Mouse (Mus musculus) neural tube, embryonic 11.5 days (tissue): ENCODE data around the gene Sh3glb2. TPM values are rescaled to one million over a fixed set of nuclear protein-coding genes. Genes with fewer than 3 reads are reported as not detected.

Source experiments
- ATAC-seq: fragments of 200-750 bp; cut with Nextera tagmentation; 2 replicates; pipeline ENCODE4 v1.8.0; 2017; ENCODE audit warnings: moderate number of reproducible peaks, mild to moderate bottlenecking, moderate TSS enrichment, moderate library complexity; ENCODE audit not compliant: insufficient read depth, low FRiP score, low TSS enrichment
- DNase-seq: peaks from one replicate; pipeline ENCODE4 v3.0.0-alpha.2; 2015; ENCODE audit warnings: low spot score
- H3K27ac ChIP-seq: fragments of 300-500 bp; sonication (generic); 2 replicates; pipeline ENCODE4 v1.5.1; 2014; ENCODE audit warnings: low read depth, mild to moderate bottlenecking, low read length
- H3K27me3 ChIP-seq: fragments of 300-500 bp; sonication (generic); 2 replicates; pipeline ENCODE4 v1.6.1; 2014; ENCODE audit warnings: mild to moderate bottlenecking, low read length, mixed read lengths; ENCODE audit not compliant: control insufficient read depth, insufficient read depth
- H3K36me3 ChIP-seq: fragments of 300-500 bp; sonication (generic); 2 replicates; pipeline ENCODE4 v1.6.1; 2014; ENCODE audit warnings: mild to moderate bottlenecking, low read length, moderate library complexity, mixed read lengths; ENCODE audit not compliant: control insufficient read depth, insufficient read depth
- H3K4me1 ChIP-seq: fragments of 300-500 bp; sonication (generic); 2 replicates; pipeline ENCODE4 v1.6.1; 2014; ENCODE audit warnings: low read length, mixed read lengths; ENCODE audit not compliant: control insufficient read depth, insufficient read depth
- H3K4me2 ChIP-seq: fragments of 300-500 bp; sonication (generic); 2 replicates; pipeline ENCODE4 v1.6.1; 2014; ENCODE audit warnings: low read depth, mild to moderate bottlenecking, moderate library complexity
- H3K4me3 ChIP-seq: fragments of 300-500 bp; sonication (generic); 2 replicates; pipeline ENCODE4 v1.5.1; 2014; ENCODE audit warnings: low read depth, low read length
- H3K9ac ChIP-seq: fragments of 300-500 bp; sonication (generic); 2 replicates; pipeline ENCODE4 v1.6.1; 2014; ENCODE audit warnings: mild to moderate bottlenecking, low read length
- H3K9me3 ChIP-seq: fragments of 300-500 bp; sonication (generic); 2 replicates; pipeline ENCODE4 v1.6.1; 2016; ENCODE audit warnings: low read length; ENCODE audit not compliant: control insufficient read depth
- WGBS: fragments of 180-500 bp; shearing (Covaris S2); extraction: QIAGEN DNeasy Blood & Tissue Kit; methylation state at CpG from one replicate; pipeline ENCODE4 v1.1.7; 2014; 5-methylcytosine and 5-hydroxymethylcytosine counted together
- polyA plus RNA-seq: library from polyadenylated mRNA; unstranded; fragments of >200 nt; fragmentation: Nextera tagmentation; extraction: Ambion mirVana; gene quantifications from 2 replicates; pipeline ENCODE4 v1.2.1, GENCODE M21; 2014

Gene Sh3glb2
- polyA plus RNA-seq, 1 experiment from 2014 or later: 61.6 TPM

GRCm38 (mm10) chr2:30356266-30356665, 2.9 kb downstream of the Sh3glb2 start:
- peaks cover 15% of the 10 kb centered on the region for H3K4me1 ChIP-seq
- WGBS: 48% methylated on average over 4 of the region's 4 CpGs

GRCm38 (mm10) chr2:30355861-30356260, 3.3 kb downstream of the Sh3glb2 start:
- 65% methylated on average over 4 of the region's 4 CpGs for WGBS
- Histone ChIP-seq H3K4me2 (no peak overlapping the region), H3K9ac (no peak overlapping the region), H3K4me1 (peaks cover 15% of the 10 kb centered on the region), H3K4me3 (no peak overlapping the region), H3K27ac (no peak overlapping the region), H3K27me3 (no peaks in the 10 kb centered on the region), H3K36me3 (no peaks in the 10 kb centered on the region; the same call in none of the 2 replicates), H3K9me3 (no peaks in the 10 kb centered on the region)
- DNase-seq (no peak), ATAC-seq (no peak)

More at GRCm38 (mm10) chr2:30356266-30356665, 2.9 kb downstream of the Sh3glb2 start:
- no peak overlapping the region for H3K4me3 ChIP-seq
- H3K27ac ChIP-seq: no peak overlapping the region
- ATAC-seq: no peak
- no peaks in the 10 kb centered on the region; the same call in none of the 2 replicates for H3K36me3 ChIP-seq
- no peak overlapping the region for H3K4me2 ChIP-seq
- no peaks in the 10 kb centered on the region for H3K27me3 ChIP-seq
- H3K9me3 ChIP-seq: no peaks in the 10 kb centered on the region
- DNase-seq: no peak
- no peak overlapping the region; the same call in 1 of the 2 replicates for H3K9ac ChIP-seq

DNA sequence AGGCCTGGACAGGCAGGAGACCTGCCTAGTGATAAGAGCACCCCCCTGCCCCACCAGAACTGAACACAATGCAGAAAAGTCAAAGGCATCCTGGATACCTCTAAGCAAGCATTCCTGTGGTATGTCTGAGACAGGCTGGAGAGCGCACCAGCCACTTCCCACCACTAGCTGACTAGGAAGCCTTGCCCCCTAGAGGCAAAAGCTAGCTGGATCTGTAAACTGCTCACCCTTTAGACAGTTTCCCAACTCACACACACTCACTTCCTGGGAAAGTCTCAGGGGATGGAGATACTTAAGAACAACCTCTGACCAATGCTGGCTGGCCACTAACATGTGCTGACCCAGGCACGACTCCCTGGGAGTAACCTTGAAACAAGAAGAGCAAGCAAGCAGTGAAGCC, 8.0 kb downstream of the Sh3glb2 start:
- H3K9me3 ChIP-seq: no peaks in the 10 kb centered on the region
- ATAC-seq (no peak), DNase-seq (no peak)
- no peak overlapping the region for H3K27ac ChIP-seq
- no peak overlapping the region for H3K9ac ChIP-seq
- H3K4me3 ChIP-seq: no peak overlapping the region
- no peaks in the 10 kb centered on the region for H3K27me3 ChIP-seq
- H3K4me1 ChIP-seq: no peaks in the 10 kb centered on the region
- WGBS: 85% methylated on average over 2 of the region's 2 CpGs
- H3K36me3 ChIP-seq: peaks cover 10% of the 10 kb centered on the region
- H3K4me2 ChIP-seq: no peak overlapping the region

- H3K4me2 ChIP-seq: no peak overlapping the region
- no peak for DNase-seq
- H3K36me3 ChIP-seq: peaks cover 21% of the 10 kb centered on the region
- no peak overlapping the region for H3K9ac ChIP-seq
- H3K27ac ChIP-seq: no peak overlapping the region
- no peak for ATAC-seq
- no peaks in the 10 kb centered on the region for H3K9me3 ChIP-seq
- H3K27me3 ChIP-seq: no peaks in the 10 kb centered on the region
- no peak overlapping the region for H3K4me3 ChIP-seq
- 88% methylated on average over 6 of the region's 6 CpGs for WGBS
- H3K4me1 ChIP-seq: no peaks in the 10 kb centered on the region
Measured at GRCm38 (mm10) chr2:30349196-30349595, 9.9 kb downstream of the Sh3glb2 start.

DNA sequence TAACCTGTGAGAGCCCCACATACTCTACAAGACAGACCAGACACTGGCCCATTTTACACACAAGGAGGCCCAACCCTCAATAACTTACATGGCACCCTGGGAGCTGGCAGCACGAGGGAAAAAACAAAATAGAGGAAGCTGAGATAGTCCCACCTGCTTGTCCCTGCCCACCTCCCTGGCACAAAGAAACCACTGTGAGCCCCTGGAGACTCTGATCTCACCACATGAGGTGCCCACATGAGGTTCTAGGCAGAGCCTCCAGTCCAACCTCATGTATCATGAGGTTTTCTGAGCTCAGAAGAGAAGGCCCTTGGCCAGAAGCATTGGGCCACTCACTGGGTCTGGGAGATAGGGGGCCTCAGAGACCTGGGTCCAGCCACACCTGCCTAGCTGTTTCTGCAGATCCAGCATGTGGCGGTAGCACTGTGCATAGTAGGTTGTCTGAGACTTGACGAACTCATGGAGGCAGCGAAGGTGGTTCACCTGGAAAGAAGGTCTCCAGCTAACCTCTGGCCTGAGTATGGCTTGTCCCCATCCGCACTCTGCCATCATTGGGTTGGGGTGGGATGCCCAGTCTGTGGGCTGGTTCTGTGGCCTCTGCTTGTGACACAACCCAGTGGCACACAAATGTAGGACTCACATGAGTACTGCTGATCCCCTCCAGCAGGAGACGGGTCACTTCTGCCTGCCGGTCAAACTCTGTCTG, 13.0 kb downstream of the Sh3glb2 start:
- ATAC-seq: no peak
- H3K4me2 ChIP-seq: no peak overlapping the region
- H3K9ac ChIP-seq: no peak overlapping the region
- H3K4me1 ChIP-seq: no peaks in the 10 kb centered on the region
- H3K9me3 ChIP-seq: no peaks in the 10 kb centered on the region
- H3K4me3 ChIP-seq: no peak overlapping the region
- WGBS: 90% methylated on average over 7 of the region's 7 CpGs
- no peak for DNase-seq
- peaks cover 30% of the 10 kb centered on the region for H3K36me3 ChIP-seq
- no peaks in the 10 kb centered on the region for H3K27me3 ChIP-seq
- H3K27ac ChIP-seq: no peak overlapping the region

DNA sequence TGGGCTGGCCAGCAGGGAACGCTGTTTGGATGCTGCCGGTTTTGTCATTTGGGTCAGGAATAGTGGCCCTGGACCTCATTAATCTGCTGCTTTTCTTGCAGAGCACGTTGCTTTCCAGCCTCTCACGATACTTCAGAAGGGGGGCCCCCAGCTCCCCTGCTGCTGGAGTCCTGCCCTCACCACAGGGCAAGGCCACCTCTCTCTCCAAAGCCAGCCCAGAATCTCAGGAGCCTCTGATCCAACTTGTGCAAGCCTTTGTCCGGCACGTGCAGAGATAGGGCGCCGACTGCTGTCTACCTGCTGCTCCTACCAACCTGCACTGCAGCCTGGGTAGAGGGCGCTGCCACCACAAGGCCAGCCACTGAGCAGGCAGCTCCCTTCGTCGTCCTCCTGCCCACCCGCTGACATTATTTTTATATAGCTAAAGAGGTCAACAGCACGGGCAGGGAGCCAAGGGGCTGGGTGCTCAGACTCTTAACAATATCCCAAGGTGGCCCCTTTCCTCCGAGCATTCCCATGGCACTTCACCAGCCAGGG, 15.5 kb downstream of the Sh3glb2 start:
- Histone ChIP-seq H3K9ac (no peak overlapping the region), H3K27me3 (no peaks in the 10 kb centered on the region), H3K4me3 (no peak overlapping the region), H3K27ac (no peak overlapping the region), H3K9me3 (no peaks in the 10 kb centered on the region), H3K36me3 (peaks cover 34% of the 10 kb centered on the region), H3K4me1 (no peaks in the 10 kb centered on the region), H3K4me2 (no peak overlapping the region)
- WGBS: 82% methylated on average over 14 of the region's 14 CpGs
- DNase-seq (no peak), ATAC-seq (no peak)

GRCm38 (mm10) chr2:30342544-30342943, 16.6 kb downstream of the Sh3glb2 start:
- H3K4me3 ChIP-seq: no peak overlapping the region
- no peaks in the 10 kb centered on the region for H3K27me3 ChIP-seq
- H3K36me3 ChIP-seq: peaks cover 31% of the 10 kb centered on the region
- H3K27ac ChIP-seq: no peak overlapping the region
- no peak overlapping the region for H3K4me2 ChIP-seq
- H3K9me3 ChIP-seq: no peaks in the 10 kb centered on the region
- no peak for ATAC-seq
- no peak for DNase-seq
- no peak overlapping the region for H3K9ac ChIP-seq
- no peaks in the 10 kb centered on the region for H3K4me1 ChIP-seq
- WGBS: 94% methylated on average over 7 of the region's 7 CpGs

- DNase-seq: no peak
- Histone ChIP-seq H3K4me1 (no peaks in the 10 kb centered on the region), H3K36me3 (peaks cover 34% of the 10 kb centered on the region), H3K9ac (no peak overlapping the region), H3K4me2 (no peak overlapping the region), H3K27ac (no peak overlapping the region), H3K9me3 (no peaks in the 10 kb centered on the region), H3K4me3 (no peak overlapping the region), H3K27me3 (no peaks in the 10 kb centered on the region)
- 85% methylated on average over 3 of the region's 3 CpGs for WGBS
- ATAC-seq: no peak
Measured at GRCm38 (mm10) chr2:30342061-30342460, 17.1 kb downstream of the Sh3glb2 start.

DNA sequence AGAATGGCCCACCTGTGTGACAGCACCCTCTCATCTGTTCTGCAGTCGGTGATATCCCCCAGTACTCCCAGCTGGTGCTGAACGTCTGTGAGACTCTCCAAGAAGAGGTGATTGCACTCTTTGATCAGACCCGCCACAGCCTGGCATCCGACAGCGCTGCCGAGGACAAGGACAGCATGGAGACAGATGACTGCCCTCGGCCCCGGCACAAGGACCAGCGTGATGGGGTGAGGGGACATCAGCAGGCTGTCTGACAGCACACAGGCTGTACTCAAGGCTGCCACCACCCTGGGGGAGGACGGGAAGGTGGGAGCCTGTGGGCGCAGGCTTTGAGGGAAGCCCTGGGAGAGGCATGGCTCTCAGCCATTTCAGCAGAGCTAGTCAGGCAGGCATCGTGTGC, 22.0 kb downstream of the Sh3glb2 start:
- Histone ChIP-seq H3K4me1 (no peaks in the 10 kb centered on the region), H3K4me3 (no peak overlapping the region), H3K9ac (no peak overlapping the region), H3K9me3 (no peaks in the 10 kb centered on the region), H3K4me2 (no peak overlapping the region), H3K27ac (no peak overlapping the region), H3K27me3 (no peaks in the 10 kb centered on the region), H3K36me3 (peaks cover 50% of the 10 kb centered on the region)
- WGBS: 90% methylated on average over 12 of the region's 12 CpGs
- ATAC-seq (no peak), DNase-seq (no peak)
